Mouse (Mus musculus) forebrain, embryonic 16.5 days (tissue): ENCODE results near the gene Olfr211. TPM values are rescaled to one million over a fixed set of nuclear protein-coding genes. Genes with fewer than 3 reads are reported as not detected.

Experiments
- ATAC-seq: fragments of 200-750 bp; cut with Nextera tagmentation; 2 replicates; pipeline ENCODE4 v1.8.0; 2017; ENCODE audit warnings: mild to moderate bottlenecking, moderate library complexity
- H3K27ac ChIP-seq: fragments of 300-500 bp; sonication (generic); 2 replicates; pipeline ENCODE4 v1.5.1; 2014; ENCODE audit warnings: low read length, control low read depth
- H3K27me3 ChIP-seq: fragments of 300-500 bp; sonication (generic); replicated peaks from 2 replicates; pipeline ENCODE4 v1.6.1; 2014; ENCODE audit warnings: low read length; ENCODE audit not compliant: control insufficient read depth, insufficient read depth
- H3K36me3 ChIP-seq: fragments of 300-500 bp; sonication (generic); 2 replicates; pipeline ENCODE4 v1.6.1; 2014; ENCODE audit not compliant: control insufficient read depth, insufficient read depth
- H3K4me1 ChIP-seq: fragments of 300-500 bp; sonication (generic); replicated peaks from 2 replicates; pipeline ENCODE4 v1.6.1; 2014; ENCODE audit warnings: low read length; ENCODE audit not compliant: control insufficient read depth, insufficient read depth
- H3K4me2 ChIP-seq: fragments of 300-500 bp; sonication (generic); 2 replicates; pipeline ENCODE4 v1.6.1; 2014; ENCODE audit warnings: mild to moderate bottlenecking, low read length, control low read depth
- H3K4me3 ChIP-seq: fragments of 300-500 bp; sonication (generic); replicated peaks from 2 replicates; pipeline ENCODE4 v1.5.1; 2014; ENCODE audit warnings: mild to moderate bottlenecking, low read length, control low read depth
- H3K9ac ChIP-seq: fragments of 300-500 bp; sonication (generic); replicated peaks from 2 replicates; pipeline ENCODE4 v1.6.1; 2014; ENCODE audit warnings: low read depth, low read length, control low read depth
- H3K9me3 ChIP-seq: fragments of 300-500 bp; sonication (generic); 2 replicates; pipeline ENCODE4 v1.6.1; 2016; ENCODE audit warnings: low read length; ENCODE audit not compliant: control insufficient read depth
- WGBS: fragments of 180-500 bp; shearing (Covaris S2); extraction: QIAGEN DNeasy Blood & Tissue Kit; methylation state at CpG from one replicate; pipeline ENCODE4 v1.1.7; 2014; 5-methylcytosine and 5-hydroxymethylcytosine counted together
- polyA plus RNA-seq: library from polyadenylated mRNA; unstranded; fragments of >200 nt; fragmentation: Nextera tagmentation; extraction: Ambion mirVana; gene quantifications from 2 replicates; pipeline ENCODE4 v1.2.1, GENCODE M21; 2015

The Olfr211 gene
- polyA plus RNA-seq = not detected in 2 replicates

DNA sequence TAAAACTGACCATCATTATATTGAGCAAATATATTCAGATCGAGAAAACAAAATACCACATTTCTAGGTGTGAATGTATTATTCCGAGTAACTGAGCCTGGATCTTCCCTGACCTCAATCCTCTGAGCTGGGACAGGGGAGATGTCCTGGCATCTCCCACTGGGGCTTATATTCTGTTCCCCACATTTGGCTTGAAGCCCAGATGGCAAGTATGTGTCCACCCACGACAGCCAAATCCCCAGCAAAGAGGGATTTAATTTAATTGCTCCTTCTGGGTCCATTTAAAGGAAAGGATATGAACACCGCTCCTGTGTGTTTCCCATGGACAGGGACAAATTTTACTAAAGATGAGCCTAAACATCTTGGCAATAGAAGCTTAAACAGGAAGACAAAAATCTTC, at the start of gene Olfr211:
TSS of gene Olfr211 (plus strand) at position 301 of the 400 bp plus-strand sequence.
- 63% methylated on average over 4 of the region's 4 CpGs for WGBS
- Histone ChIP-seq H3K9me3 (no peaks in the 10 kb centered on the region), H3K4me3 (no peak within 1 kb of the TSS), H3K36me3 (no peaks in the 10 kb centered on the region), H3K4me1 (no peaks in the 10 kb centered on the region), H3K27me3 (no peaks in the 10 kb centered on the region), H3K9ac (no peak within 1 kb of the TSS), H3K27ac (no peak within 1 kb of the TSS), H3K4me2 (no peak within 1 kb of the TSS)
- ATAC-seq = no peak

DNA sequence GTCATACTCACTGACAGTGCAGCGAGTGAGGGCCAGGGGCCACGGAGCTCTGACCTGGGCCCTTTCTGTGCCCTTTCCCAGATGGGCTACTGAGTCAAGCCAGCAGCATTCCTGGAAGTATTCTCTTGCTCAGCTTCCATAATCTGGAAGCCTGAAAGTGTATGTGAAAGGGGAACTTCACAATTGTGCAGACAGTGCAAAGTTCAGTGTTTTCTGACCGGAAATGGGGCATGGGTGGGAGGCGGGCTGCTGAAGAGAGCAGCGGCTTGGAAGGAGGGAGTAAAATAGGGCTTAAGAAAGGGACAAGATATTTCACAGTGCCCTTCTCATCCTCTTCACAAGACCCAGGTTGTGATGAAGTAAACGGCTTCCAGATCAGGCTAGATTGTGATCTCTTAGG, 49.4 kb upstream of the Olfr211 start:
- H3K36me3 ChIP-seq = no peaks in the 10 kb centered on the region
- no peaks in the 10 kb centered on the region for H3K27me3 ChIP-seq
- H3K27ac ChIP-seq = no peak overlapping the region
- WGBS = 95% methylated on average over 6 of the region's 6 CpGs
- H3K4me2 ChIP-seq = no peak overlapping the region
- H3K4me1 ChIP-seq = no peaks in the 10 kb centered on the region
- no peak for ATAC-seq
- no peak overlapping the region for H3K4me3 ChIP-seq
- H3K9ac ChIP-seq = no peak overlapping the region
- H3K9me3 ChIP-seq = no peaks in the 10 kb centered on the region

DNA sequence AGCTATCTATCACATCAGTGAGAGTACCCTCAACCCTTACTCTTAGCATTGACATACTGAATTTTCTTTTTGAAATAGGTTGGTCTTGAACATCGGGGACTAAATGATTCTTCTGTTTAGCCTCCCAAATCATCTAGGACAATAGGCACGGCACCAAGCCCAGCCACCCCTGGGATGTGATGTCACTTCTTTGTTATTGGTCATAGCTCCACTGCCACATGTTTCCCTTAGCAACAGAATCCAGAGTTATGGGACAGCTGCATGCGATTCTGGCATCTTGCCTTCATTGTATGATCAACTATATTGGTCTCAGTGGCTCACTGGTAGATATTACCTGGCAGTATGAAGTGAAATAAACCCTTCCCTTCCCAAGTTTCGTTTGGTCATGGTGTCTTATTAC, 48.4 kb upstream of the Olfr211 start:
- Histone ChIP-seq H3K4me3 (no peak overlapping the region), H3K9me3 (no peaks in the 10 kb centered on the region), H3K4me2 (no peak overlapping the region), H3K4me1 (no peaks in the 10 kb centered on the region), H3K36me3 (no peaks in the 10 kb centered on the region), H3K27ac (no peak overlapping the region), H3K27me3 (no peaks in the 10 kb centered on the region), H3K9ac (no peak overlapping the region)
- no peak for ATAC-seq
- 79% methylated on average over 4 of the region's 4 CpGs for WGBS

DNA sequence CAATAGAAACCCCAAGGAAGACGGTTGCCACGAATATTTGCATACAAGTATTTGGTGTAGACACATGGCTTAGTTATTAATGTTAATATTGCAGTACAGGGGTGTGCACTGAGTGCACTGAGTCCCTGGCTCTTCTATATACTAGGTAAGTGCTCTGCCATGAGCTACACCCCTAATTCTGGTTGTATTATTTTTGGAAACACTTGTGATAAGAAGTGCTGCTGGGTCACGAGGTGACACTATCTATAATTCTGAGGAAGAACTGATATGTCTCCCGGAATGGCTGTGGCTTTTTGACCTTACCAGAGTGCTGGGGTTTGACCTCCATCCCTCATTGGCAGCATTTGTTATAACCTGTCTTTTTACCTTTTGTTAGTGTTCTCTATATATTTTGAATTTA, 48.0 kb upstream of the Olfr211 start:
- H3K4me2 ChIP-seq = no peak overlapping the region
- no peak overlapping the region for H3K9ac ChIP-seq
- H3K4me1 ChIP-seq = no peaks in the 10 kb centered on the region
- H3K9me3 ChIP-seq = no peaks in the 10 kb centered on the region
- H3K27ac ChIP-seq = no peak overlapping the region
- 94% methylated on average over 4 of the region's 4 CpGs for WGBS
- no peaks in the 10 kb centered on the region for H3K27me3 ChIP-seq
- ATAC-seq = no peak
- H3K36me3 ChIP-seq = no peaks in the 10 kb centered on the region
- no peak overlapping the region for H3K4me3 ChIP-seq

DNA sequence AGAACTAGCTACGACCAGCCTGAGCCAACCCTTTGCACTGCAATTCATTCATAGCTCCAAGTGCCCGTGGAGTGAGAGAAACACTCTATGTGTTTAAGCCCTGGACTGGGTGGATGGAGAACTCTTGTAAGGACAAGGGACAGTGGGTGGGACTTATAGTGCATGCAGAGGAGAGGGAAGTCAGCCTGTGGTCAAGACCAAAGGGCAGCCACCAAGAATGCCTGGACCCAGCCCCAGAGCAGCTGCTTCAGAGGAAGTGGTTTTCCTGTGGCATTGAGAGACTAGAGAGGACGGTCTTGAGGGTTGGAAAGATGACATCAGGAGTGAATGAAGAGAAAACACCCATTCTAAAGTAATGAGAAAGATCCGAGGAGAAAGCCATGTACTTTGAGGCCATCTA, 33.1 kb upstream of the Olfr211 start:
- WGBS = 85% methylated on average over 4 of the region's 4 CpGs

DNA sequence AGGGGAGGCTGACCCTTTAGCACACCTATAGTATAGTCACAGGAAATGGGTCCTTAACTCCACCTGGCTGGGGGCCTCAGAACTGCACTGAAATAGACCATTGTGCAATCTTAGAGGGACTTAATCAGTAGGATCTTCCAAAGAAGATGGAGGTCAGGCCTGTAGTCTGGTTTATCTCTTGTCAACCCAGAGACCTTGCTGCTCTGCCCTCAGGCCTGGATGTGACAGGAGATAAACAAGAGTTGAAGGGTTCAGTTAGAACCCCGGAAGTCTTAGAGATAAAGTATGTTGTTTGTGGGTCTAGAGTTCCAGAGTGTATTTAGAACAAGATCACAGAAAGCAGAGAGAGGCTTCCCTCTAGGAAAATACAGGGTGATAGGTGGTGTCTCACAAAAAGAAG, 32.4 kb upstream of the Olfr211 start:
- Histone ChIP-seq H3K4me3 (no peak overlapping the region), H3K9ac (no peak overlapping the region), H3K36me3 (no peaks in the 10 kb centered on the region), H3K4me2 (no peak overlapping the region), H3K27me3 (peaks cover 6% of the 10 kb centered on the region; the same call in 1 of the 2 replicates), H3K4me1 (peaks cover 5% of the 10 kb centered on the region), H3K27ac (no peak overlapping the region), H3K9me3 (no peaks in the 10 kb centered on the region)
- 97% methylated on average over 1 of the region's 1 CpGs for WGBS
- ATAC-seq = no peak

More for the DNA sequence above, 33.1 kb upstream of the Olfr211 start:
- H3K36me3 ChIP-seq = no peaks in the 10 kb centered on the region
- no peaks in the 10 kb centered on the region for H3K9me3 ChIP-seq
- H3K4me2 ChIP-seq = no peak overlapping the region
- H3K4me1 ChIP-seq = peaks cover 2% of the 10 kb centered on the region
- no peak for ATAC-seq
- H3K9ac ChIP-seq = no peak overlapping the region
- H3K27me3 ChIP-seq = peaks cover 6% of the 10 kb centered on the region; the same call in 1 of the 2 replicates
- H3K4me3 ChIP-seq = no peak overlapping the region
- H3K27ac ChIP-seq = no peak overlapping the region

DNA sequence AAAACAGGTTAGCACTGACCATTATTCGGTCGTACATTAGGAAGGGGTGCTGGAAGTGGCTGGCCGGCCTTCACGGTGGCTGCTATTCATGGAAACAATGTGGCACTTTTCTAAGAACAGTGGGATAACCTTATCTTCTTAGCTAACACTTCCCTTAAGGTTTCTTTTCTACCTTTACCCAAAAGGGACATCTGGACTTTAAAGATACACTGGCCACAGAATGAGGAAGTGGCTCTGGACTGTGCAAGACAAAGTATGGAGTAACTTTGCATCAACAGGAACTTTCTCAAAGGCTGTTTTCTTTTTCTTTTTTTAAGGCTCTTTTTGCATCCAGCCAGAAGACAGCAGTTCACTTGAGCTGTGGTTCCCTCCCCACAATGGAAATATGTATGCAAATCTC, 30.2 kb upstream of the Olfr211 start:
- no peaks in the 10 kb centered on the region for H3K36me3 ChIP-seq
- no peak overlapping the region for H3K9ac ChIP-seq
- H3K4me1 ChIP-seq = peaks cover 5% of the 10 kb centered on the region
- H3K4me2 ChIP-seq = no peak overlapping the region
- H3K4me3 ChIP-seq = no peak overlapping the region
- no peak for ATAC-seq
- H3K9me3 ChIP-seq = no peaks in the 10 kb centered on the region
- 68% methylated on average over 4 of the region's 4 CpGs for WGBS
- H3K27ac ChIP-seq = no peak overlapping the region
- peaks cover 6% of the 10 kb centered on the region; the same call in 1 of the 2 replicates for H3K27me3 ChIP-seq

DNA sequence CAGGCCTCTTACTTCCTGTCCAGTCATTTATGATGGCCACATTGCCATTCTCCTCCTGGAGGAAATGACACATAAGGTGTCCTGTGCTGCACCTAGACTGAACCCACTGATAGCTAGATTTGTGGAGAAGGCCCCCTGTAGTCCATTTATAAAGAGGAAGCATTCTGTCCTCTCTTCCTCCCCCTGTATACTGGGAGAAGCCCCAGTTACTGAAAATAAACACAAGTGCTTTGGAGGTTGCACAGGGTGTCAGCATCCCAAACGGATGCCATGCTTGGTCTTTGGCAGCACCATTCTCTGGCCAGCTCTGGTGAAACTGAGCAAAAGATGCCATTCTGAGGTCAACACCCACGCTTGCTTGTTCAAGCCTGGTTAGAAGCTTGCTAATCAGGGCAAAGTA, 29.7 kb upstream of the Olfr211 start:
- no peak for ATAC-seq
- peaks cover 6% of the 10 kb centered on the region; the same call in 1 of the 2 replicates for H3K27me3 ChIP-seq
- H3K36me3 ChIP-seq = no peaks in the 10 kb centered on the region
- no peaks in the 10 kb centered on the region for H3K9me3 ChIP-seq
- H3K4me1 ChIP-seq = peaks cover 5% of the 10 kb centered on the region
- no peak overlapping the region for H3K4me3 ChIP-seq
- WGBS = 78% methylated on average over 2 of the region's 2 CpGs
- no peak overlapping the region for H3K4me2 ChIP-seq
- H3K27ac ChIP-seq = no peak overlapping the region
- H3K9ac ChIP-seq = no peak overlapping the region

DNA sequence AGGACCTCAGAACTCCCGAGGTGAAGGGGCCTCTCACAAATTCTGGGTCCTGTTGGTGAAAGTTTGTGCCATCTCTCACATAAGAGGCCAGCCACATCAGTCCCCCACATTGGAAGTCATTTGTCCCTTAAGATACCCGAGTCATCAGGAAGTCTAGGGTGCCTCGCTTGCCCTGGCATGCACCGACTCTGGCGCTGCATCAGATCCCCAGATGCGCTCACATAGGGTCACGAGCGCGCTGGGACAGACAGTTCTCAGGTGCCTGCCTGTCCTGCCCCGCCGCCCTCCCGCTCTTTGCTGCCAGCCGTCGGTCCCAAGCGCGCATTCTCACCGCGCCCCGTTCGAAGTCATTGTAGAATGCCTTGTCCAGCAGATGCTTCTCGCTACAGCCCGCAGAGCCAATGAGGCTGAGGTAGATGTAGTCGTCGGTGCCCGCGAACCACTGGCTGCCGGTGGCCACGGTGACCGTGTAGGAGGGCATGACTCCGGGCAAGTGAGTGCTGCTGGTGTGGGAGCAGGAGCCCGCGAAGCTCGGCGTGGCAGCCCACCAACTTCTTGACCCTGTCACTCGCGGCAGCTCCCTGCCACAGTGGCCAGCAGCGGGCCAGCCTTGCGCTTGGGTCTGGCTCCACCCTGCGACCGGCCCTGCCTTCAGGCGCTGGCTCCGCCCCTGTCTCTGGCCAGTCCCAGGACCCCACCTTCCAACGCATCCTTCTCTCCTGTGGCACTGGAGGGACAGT, 28.2 kb upstream of the Olfr211 start, which contains the start of gene Alox5:
TSS of gene Alox5 (minus strand) at position 635 of the 740 bp plus-strand sequence.
- Histone ChIP-seq H3K27me3 (peaks cover 6% of the 10 kb centered on the region; the same call in 1 of the 2 replicates), H3K4me3 (peak within 1 kb of the TSS; percentile 26), H3K9ac (0 out of 2 replicates have a peak within 1 kb of the TSS, but pooled peaks have one; percentile 32), H3K4me2 (peak within 1 kb of the TSS; percentile 53), H3K36me3 (no peaks in the 10 kb centered on the region), H3K4me1 (peaks cover 5% of the 10 kb centered on the region), H3K9me3 (no peaks in the 10 kb centered on the region), H3K27ac (no peak within 1 kb of the TSS)
- WGBS = 3% methylated on average over 43 of the region's 43 CpGs
- ATAC-seq = no peak
